Mouse (Mus musculus): Measurements from ENCODE around the gene Ifngr2.

- no peak for TF ChIP-seq POLR2A (IDR thresholded peaks at IDR 0.05; ENCODE audit: low read depth, low read length)
- no peak for TF ChIP-seq CTCF (IDR thresholded peaks at IDR 0.05; ENCODE audit: extremely low read depth, insufficient read length, insufficient replicate concordance, low read depth, low read length)
Observed at GRCm38 (mm10) chr16:91513099-91513498, 33.8 kb upstream of the Ifngr2 start.
